Mouse (Mus musculus) hindbrain, embryonic 12.5 days (tissue): Measurements from ENCODE around the gene Pcid2. TPM values are rescaled to one million over a fixed set of nuclear protein-coding genes. Genes with fewer than 3 reads are reported as not detected.
A peak's percentile ranks its signal among the peaks of the same experiment; 100 is the strongest.
"Not testable (repeated sequence)": the region's sequence is repeated elsewhere in the genome, so short reads cannot be mapped to it uniquely, and the experiment has no call there.

Experiments
- ATAC-seq: fragments of 200-750 bp; cut with Nextera tagmentation; 2 replicates; pipeline ENCODE4 v1.8.0; 2017; ENCODE audit warnings: moderate TSS enrichment; ENCODE audit not compliant: low FRiP score
- H3K27ac ChIP-seq: fragments of 300-500 bp; sonication (generic); 2 replicates; pipeline ENCODE4 v1.5.1; 2016; ENCODE audit warnings: mild to moderate bottlenecking
- H3K27me3 ChIP-seq: fragments of 300-500 bp; sonication (generic); 2 replicates; pipeline ENCODE4 v1.6.1; 2016; ENCODE audit warnings: mild to moderate bottlenecking
- H3K36me3 ChIP-seq: fragments of 300-500 bp; sonication (generic); 2 replicates; pipeline ENCODE4 v1.6.1; 2016; ENCODE audit warnings: mild to moderate bottlenecking
- H3K4me1 ChIP-seq: fragments of 300-500 bp; sonication (generic); 2 replicates; pipeline ENCODE4 v1.6.1; 2016
- H3K4me2 ChIP-seq: fragments of 300-500 bp; sonication (generic); replicated peaks from 2 replicates; pipeline ENCODE4 v1.6.1; 2016; ENCODE audit warnings: mild to moderate bottlenecking
- H3K4me3 ChIP-seq: fragments of 300-500 bp; sonication (generic); 2 replicates; pipeline ENCODE4 v1.5.1; 2016; ENCODE audit warnings: mild to moderate bottlenecking
- H3K9ac ChIP-seq: fragments of 300-500 bp; sonication (generic); 2 replicates; pipeline ENCODE4 v1.6.1; 2016; ENCODE audit warnings: mild to moderate bottlenecking, moderate library complexity
- H3K9me3 ChIP-seq: fragments of 300-500 bp; sonication (generic); replicated peaks from 2 replicates; pipeline ENCODE4 v1.6.1; 2016; ENCODE audit warnings: mild to moderate bottlenecking
- WGBS: fragments of 180-500 bp; shearing (Covaris S2); methylation state at CpG from one replicate; pipeline ENCODE4 v1.1.7; 2016; 5-methylcytosine and 5-hydroxymethylcytosine counted together
- polyA plus RNA-seq: library from polyadenylated mRNA; unstranded; fragments of >200 nt; fragmentation: Nextera tagmentation; extraction: Ambion mirVana; gene quantifications from 2 replicates; pipeline ENCODE4 v1.2.1, GENCODE M21; 2016

The Pcid2 gene
- polyA plus RNA-seq, 1 experiment from 2014 or later: 59.3 TPM

DNA sequence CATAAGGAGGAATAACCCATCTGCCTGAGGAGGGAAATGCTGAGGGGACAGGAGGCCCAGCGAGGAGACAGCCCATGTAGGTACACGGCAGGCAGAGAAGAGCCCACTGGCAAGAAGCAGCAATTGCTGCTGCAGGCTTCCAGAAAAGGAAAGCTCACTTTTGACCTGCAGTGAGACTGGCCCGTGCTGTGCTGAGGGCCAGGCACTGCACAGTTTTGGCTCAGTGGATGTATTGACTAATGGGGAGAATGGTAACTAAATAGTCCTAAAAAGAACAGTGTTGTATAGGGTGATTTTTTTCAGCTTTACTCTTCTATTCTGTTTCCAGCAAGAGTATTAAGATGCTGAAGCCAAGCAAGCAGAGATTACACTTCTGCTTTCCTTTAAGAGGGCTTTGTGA, 13.3 kb upstream of the Pcid2 start:
- Histone ChIP-seq H3K4me2 (no peak overlapping the region), H3K27ac (no peak overlapping the region), H3K9me3 (no peaks in the 10 kb centered on the region), H3K4me1 (no peaks in the 10 kb centered on the region), H3K4me3 (no peak overlapping the region), H3K9ac (no peak overlapping the region), H3K27me3 (no peaks in the 10 kb centered on the region), H3K36me3 (peaks cover 49% of the 10 kb centered on the region)
- no peak for ATAC-seq
- WGBS: 86% methylated on average over 3 of the region's 3 CpGs

DNA sequence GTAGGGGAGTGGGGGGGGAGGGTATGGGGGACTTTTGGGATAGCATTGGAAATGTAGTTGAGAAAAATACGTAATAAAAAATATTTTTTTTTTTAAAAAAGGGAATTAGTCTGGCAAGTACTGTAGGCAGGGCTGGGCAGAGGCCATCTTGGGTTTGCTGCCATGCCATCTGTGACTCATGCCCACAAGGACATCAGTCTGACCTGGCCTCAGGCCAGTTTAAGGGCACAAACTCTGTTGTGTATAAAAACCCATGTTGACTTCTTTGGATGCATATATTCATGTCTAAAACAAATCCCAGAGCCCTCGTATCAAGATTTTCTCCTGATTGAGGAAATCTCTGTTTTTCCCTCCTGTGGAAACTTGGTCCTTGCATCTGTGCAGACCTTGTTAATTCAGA, 11.8 kb upstream of the Pcid2 start:
- no peak overlapping the region for H3K9ac ChIP-seq
- H3K4me3 ChIP-seq: no peak overlapping the region
- H3K36me3 ChIP-seq: peaks cover 38% of the 10 kb centered on the region
- H3K27me3 ChIP-seq: no peaks in the 10 kb centered on the region
- H3K27ac ChIP-seq: no peak overlapping the region
- ATAC-seq: no peak
- H3K9me3 ChIP-seq: no peaks in the 10 kb centered on the region
- H3K4me1 ChIP-seq: no peaks in the 10 kb centered on the region
- H3K4me2 ChIP-seq: no peak overlapping the region
- 80% methylated on average over 2 of the region's 2 CpGs for WGBS

DNA sequence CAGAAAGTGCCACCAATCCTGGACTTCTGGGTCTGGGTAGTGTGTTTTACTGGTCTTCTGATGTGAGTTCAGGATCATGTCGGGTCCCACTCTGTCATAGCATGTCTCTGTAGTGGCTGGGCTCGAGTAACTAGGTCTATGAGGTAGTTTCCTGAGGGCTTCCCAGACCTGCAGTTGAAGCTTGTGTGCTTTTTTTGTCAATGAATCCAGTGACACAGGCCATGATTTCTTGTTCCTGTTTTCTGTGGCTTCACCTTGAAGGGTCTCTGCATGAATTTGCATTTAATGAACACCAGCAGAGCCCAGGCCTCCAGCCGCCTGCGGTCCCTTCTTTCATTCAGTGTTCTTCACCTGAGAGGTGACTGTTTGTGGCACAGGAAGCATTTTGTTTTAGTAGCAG, 8.0 kb upstream of the Pcid2 start:
- Histone ChIP-seq H3K27ac (no peak overlapping the region), H3K36me3 (peaks cover 20% of the 10 kb centered on the region; the same call in 1 of the 2 replicates), H3K4me2 (no peak overlapping the region), H3K4me3 (no peak overlapping the region), H3K4me1 (peaks cover 4% of the 10 kb centered on the region; the same call in 1 of the 2 replicates), H3K9me3 (no peaks in the 10 kb centered on the region), H3K27me3 (no peaks in the 10 kb centered on the region), H3K9ac (no peak overlapping the region)
- WGBS: 92% methylated on average over 4 of the region's 4 CpGs
- no peak for ATAC-seq

DNA sequence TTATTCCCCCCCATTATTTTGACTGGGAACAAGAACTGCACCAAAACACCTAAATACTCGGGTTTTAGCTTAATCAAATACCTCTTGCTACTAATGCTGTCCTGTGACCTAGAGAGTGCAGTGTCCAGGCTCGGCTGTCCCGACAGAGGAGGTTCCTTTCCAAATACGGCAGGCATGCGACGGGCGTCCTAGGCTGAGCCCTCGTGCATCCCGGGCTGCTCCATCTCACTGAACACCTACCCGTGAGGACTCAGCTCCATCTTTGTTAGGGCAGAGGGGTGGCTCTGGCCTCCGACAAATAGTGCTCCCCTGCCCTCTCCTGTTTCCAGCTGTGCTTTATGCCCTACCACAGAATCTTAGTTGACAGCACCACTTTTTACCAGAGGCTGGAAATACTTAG, 6.7 kb upstream of the Pcid2 start:
- Histone ChIP-seq H3K27ac (no peak overlapping the region), H3K4me1 (peaks cover 9% of the 10 kb centered on the region), H3K9me3 (no peaks in the 10 kb centered on the region), H3K36me3 (0 out of 2 replicates have a peak, but pooled peaks cover 11% of the 10 kb centered on the region), H3K9ac (no peak overlapping the region), H3K27me3 (no peaks in the 10 kb centered on the region), H3K4me2 (no peak overlapping the region), H3K4me3 (no peak overlapping the region)
- WGBS: 87% methylated on average over 11 of the region's 11 CpGs
- no peak for ATAC-seq

DNA sequence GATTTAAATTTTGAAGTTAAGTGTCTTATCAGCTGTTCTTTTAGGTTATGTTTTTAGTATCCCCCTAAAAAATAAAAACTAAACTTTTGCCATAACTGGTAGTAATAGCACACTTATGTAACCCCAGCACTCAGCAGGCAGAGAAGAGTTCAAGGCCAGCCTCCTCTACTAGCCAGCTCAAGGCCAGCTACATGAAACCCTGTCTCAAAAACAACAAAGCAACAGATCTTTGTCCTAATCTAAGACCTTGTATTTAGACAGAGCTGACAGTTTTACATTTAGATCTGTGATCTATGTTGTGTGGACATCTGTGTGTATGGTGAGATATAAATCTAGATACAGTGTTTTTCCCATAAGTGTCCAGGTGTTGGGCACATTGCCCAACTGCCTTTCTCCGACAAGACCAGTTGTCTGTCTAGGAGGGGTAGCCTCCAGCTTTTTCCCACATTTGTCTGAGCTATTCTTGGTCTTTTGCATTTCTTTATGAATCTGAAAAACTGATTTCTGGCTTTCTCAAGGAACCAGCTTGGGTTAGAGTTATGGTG, 4.2 kb upstream of the Pcid2 start:
- Histone ChIP-seq H3K9me3 (no peaks in the 10 kb centered on the region), H3K4me3 (no peak overlapping the region), H3K27ac (no peak overlapping the region), H3K27me3 (no peaks in the 10 kb centered on the region), H3K36me3 (0 out of 2 replicates have a peak, but pooled peaks cover 7% of the 10 kb centered on the region), H3K4me1 (peaks cover 19% of the 10 kb centered on the region), H3K4me2 (no peak overlapping the region), H3K9ac (no peak overlapping the region)
- no peak for ATAC-seq
- WGBS: 84% methylated on average over 1 of the region's 1 CpGs

DNA sequence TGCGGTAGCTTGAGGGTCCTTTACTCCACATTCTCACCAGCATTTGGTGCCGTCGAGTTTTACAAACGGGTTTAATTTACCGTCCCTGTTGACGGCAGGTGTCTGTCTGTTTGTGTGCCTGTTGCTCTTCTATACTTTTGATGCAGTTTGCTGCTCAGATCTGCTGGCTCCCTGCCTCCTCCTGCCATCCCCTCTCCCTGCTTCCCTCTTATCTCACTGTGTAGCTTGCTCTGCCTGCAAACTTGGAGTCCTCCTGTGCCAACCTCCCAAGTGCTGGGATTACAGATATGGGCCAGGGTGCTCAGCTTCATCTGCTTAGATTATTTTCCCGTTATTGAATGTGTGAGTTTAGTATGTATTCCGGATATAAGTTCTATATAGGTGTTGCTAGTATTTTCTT, 3.7 kb upstream of the Pcid2 start:
- WGBS: 91% methylated on average over 8 of the region's 8 CpGs
- ATAC-seq: no peak
- H3K4me2 ChIP-seq: no peak overlapping the region
- no peaks in the 10 kb centered on the region for H3K27me3 ChIP-seq
- H3K36me3 ChIP-seq: 0 out of 2 replicates have a peak, but pooled peaks cover 5% of the 10 kb centered on the region
- H3K27ac ChIP-seq: no peak overlapping the region
- H3K4me1 ChIP-seq: peaks cover 22% of the 10 kb centered on the region
- no peaks in the 10 kb centered on the region for H3K9me3 ChIP-seq
- H3K4me3 ChIP-seq: no peak overlapping the region
- H3K9ac ChIP-seq: no peak overlapping the region

DNA sequence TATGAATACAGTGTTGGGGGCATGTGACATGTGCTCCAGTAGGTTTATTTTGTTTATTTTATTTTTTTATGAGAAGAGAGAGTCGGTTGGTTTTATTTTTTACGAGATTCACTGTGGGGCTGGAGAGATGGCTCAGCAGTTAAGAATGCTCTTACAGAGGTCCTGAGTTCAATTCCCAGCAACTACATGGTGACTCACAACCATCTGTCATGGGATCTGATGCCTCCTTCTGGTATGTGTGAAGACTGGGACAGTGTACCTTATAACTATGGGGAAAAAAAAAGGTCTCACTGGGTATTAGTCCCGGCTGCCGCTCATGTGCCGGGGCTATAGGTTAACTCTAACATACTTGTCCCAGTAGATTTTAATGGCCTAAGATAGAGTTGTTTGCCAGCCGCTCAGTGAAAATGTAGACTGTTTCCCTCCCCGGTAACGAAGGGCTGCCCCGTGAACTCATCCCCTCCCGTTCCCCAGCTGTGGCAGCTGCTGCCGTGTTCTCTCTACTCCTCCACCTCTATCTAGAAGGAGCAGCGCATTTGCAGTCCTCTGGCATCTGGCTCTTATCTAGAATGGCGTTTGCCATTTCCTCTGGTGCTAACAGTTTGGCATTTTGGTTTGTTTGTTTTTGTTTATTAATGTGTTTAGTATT, 2.9 kb upstream of the Pcid2 start:
- Histone ChIP-seq H3K27ac (no peak overlapping the region), H3K4me2 (no peak overlapping the region), H3K4me3 (no peak overlapping the region), H3K9me3 (no peaks in the 10 kb centered on the region), H3K4me1 (peaks cover 29% of the 10 kb centered on the region), H3K36me3 (no peaks in the 10 kb centered on the region), H3K9ac (no peak overlapping the region), H3K27me3 (no peaks in the 10 kb centered on the region)
- ATAC-seq: no peak
- WGBS: 91% methylated on average over 13 of the region's 13 CpGs

DNA sequence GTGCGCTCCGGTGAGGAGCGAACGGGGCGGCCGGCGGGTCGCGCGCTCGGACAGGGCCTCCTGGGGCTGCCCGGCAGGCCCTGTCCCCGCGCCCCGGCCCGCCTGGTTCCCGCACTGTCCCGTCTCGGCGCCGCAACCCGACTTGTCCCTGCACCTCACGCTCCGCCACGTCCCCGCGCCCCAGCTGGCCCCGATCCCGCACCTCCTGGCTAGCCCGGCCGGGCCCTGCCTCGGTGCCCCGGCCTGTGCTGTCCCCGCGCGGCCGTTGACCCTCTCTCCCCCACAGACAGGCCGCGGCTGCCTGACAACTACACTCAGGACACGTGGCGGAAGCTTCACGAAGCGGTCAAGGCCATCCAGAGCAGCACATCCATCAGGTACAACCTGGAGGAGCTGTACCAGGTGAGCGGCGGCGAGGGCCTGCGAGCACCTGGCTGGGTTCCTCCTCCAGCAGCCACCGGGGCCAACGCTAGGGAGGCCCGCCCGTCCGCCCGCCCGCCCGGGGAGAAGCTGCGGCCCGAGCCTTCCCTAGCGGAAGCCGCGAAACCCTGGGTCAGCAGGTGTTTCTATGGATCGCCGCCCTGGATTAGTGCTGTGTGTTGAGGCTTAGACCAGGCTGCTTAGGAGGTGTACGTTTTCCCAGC, 771 bp upstream of the Pcid2 start:
- H3K36me3 ChIP-seq: 0 out of 2 replicates have a peak, but pooled peaks cover 5% of the 10 kb centered on the region
- WGBS: under 1% methylated on average over 54 of the region's 63 CpGs
- H3K4me3 ChIP-seq: peak overlapping the region; percentile 94
- ATAC-seq: peak; percentile 67
- peak overlapping the region; percentile 93 for H3K9ac ChIP-seq
- peaks cover 29% of the 10 kb centered on the region for H3K4me1 ChIP-seq
- no peaks in the 10 kb centered on the region for H3K27me3 ChIP-seq
- H3K9me3 ChIP-seq: no peaks in the 10 kb centered on the region
- H3K27ac ChIP-seq: peak overlapping the region; percentile 88
- H3K4me2 ChIP-seq: peak overlapping the region; percentile 99

DNA sequence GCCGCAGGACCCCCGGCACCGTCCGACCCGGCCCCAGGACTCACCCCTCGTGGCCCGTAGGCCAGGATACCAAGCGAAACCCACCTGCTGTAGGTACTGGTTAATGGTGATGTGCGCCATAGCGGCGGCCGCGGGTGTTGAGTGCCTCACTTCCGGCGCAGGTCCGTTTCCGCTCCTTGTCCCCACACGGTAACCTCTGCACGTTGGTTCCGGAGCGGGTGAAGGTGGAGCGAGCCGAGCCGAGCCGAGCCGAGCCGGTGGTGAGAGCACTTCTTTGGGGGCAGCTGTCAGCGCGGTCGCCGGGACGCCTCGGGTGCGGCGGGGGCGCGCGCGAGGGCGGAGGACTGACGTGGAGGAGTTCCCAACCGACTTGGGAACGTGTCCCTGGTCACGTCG, 570 bp downstream of the Pcid2 start:
- under 1% methylated on average over 45 of the region's 45 CpGs for WGBS
- Histone ChIP-seq H3K27me3 (no peaks in the 10 kb centered on the region), H3K4me2 (peak overlapping the region; percentile 99), H3K9ac (peak overlapping the region; percentile 90), H3K36me3 (peaks cover 11% of the 10 kb centered on the region), H3K9me3 (no peaks in the 10 kb centered on the region), H3K4me1 (peaks cover 27% of the 10 kb centered on the region), H3K27ac (peak overlapping the region; percentile 90), H3K4me3 (peak overlapping the region; percentile 94)
- ATAC-seq: peak; percentile 73

DNA sequence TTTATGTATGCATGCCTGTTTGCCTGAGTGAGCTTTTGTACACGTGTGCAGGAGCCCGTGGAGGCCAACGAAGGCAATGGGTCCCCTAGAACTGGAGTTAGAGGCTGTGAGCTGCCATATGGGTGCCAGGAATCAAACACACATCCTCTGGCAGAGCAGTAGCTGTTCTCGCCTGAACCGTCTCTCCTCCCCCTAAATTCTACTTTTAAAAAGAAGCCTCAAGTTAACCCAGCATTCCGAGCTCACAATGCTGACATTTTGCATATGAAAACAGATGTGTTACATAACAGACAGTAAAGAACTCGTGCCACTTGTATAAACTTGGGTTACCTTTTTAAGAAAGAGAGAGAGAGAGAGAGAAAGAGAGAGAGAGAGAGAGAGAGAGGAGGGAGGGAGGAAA, 27.7 kb downstream of the Pcid2 start:
- Histone ChIP-seq H3K4me1 (no peaks in the 10 kb centered on the region), H3K27me3 (no peaks in the 10 kb centered on the region), H3K36me3 (peaks cover 98% of the 10 kb centered on the region), H3K9ac (no peak overlapping the region), H3K4me3 (no peak overlapping the region), H3K4me2 (no peak overlapping the region), H3K9me3 (no peaks in the 10 kb centered on the region), H3K27ac (no peak overlapping the region)
- ATAC-seq: no peak
- 90% methylated on average over 7 of the region's 7 CpGs for WGBS

DNA sequence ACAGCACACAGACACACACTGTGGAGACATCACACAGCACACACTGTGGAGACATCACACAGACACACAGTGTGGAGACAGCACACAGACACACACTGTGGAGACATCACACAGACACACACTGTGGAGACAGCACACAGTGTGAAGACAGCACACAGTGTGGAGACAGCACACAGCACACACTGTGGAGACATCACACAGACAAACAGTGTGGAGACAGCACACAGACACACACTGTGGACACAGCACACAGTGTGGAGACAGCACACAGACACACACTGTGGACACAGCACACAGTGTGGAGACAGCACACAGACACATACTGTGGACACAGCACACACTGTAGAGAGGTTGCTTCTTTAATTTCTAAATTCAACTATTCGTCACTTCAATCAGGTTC, 29.7 kb downstream of the Pcid2 start:
- WGBS: 100% methylated on average over 1 of the region's 1 CpGs
- peaks cover 79% of the 10 kb centered on the region for H3K36me3 ChIP-seq
- not testable (repeated sequence) for H3K9ac ChIP-seq, H3K4me3 ChIP-seq, H3K27me3 ChIP-seq, H3K4me1 ChIP-seq, H3K27ac ChIP-seq, H3K9me3 ChIP-seq, H3K4me2 ChIP-seq, ATAC-seq

DNA sequence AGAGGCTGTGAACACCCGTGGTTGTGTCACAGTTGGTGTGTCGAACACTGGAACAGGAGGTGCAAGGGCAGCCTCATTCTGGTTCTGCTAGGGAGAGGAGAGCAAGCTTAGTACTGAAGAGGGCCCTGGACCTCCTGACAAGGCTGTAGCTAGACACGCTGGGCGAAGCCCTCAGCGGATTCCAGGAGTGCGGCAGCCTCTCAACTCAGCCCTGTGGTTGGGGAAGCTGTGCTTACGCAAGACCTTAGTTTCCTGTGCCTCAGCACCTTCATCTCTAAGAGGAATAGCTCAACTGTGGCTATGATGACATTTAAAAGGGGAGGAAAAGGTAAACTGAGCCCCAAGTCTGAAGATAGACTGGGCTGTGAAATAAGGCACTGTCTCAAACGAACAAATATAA, 30.2 kb downstream of the Pcid2 start:
- Histone ChIP-seq H3K4me1 (no peaks in the 10 kb centered on the region), H3K36me3 (peaks cover 73% of the 10 kb centered on the region), H3K4me2 (no peak overlapping the region), H3K9me3 (no peaks in the 10 kb centered on the region), H3K4me3 (no peak overlapping the region), H3K27me3 (no peaks in the 10 kb centered on the region), H3K9ac (no peak overlapping the region), H3K27ac (no peak overlapping the region)
- WGBS: 92% methylated on average over 8 of the region's 8 CpGs
- no peak for ATAC-seq

DNA sequence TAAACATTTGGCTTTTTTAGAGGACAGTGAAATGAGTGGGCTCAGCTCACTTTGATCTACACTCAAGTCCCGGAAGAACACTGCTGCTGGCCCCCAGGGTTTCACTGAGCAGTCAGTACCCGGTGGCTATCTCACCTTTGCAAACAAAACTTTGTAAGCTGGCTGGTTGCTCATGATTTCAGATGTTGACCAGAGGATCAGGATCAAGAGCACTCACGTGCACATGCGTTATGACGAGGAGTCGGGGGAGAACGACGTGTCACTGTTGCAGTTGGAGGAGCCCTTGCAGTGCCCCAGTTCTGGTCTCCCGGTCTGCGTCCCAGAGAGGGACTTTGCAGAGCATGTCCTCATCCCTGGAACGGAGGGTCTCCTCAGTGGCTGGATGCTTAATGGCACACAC, 32.0 kb downstream of the Pcid2 start:
- 93% methylated on average over 11 of the region's 11 CpGs for WGBS
- Histone ChIP-seq H3K36me3 (peaks cover 56% of the 10 kb centered on the region), H3K27me3 (no peaks in the 10 kb centered on the region), H3K4me2 (no peak overlapping the region), H3K27ac (no peak overlapping the region), H3K4me1 (no peaks in the 10 kb centered on the region), H3K9me3 (no peaks in the 10 kb centered on the region), H3K9ac (no peak overlapping the region), H3K4me3 (no peak overlapping the region)
- no peak for ATAC-seq
